Mouse (Mus musculus) liver, adult 2 months (tissue): ENCODE results near the gene Myrip. TPM values are rescaled to one million over a fixed set of nuclear protein-coding genes. Genes with fewer than 3 reads are reported as not detected.

ENCODE experiments used
- DNase-seq: peaks from one replicate; pipeline ENCODE4 v3.0.0-alpha.2; 2011; ENCODE audit warnings: low read depth, low spot score; ENCODE audit errors: extremely low read depth
- H3K27ac ChIP-seq: fragments of 200-500 bp; replicated peaks from 2 replicates; pipeline ENCODE4 v1.5.1; 2012; ENCODE audit warnings: low read depth, mild to moderate bottlenecking, control low read depth, inconsistent platforms, low read length; ENCODE audit not compliant: insufficient read depth
- H3K27me3 ChIP-seq: fragments of 200-500 bp; 2 replicates; pipeline ENCODE4 v1.6.1; 2012; ENCODE audit warnings: mild to moderate bottlenecking, moderate library complexity, low read length, inconsistent platforms; ENCODE audit not compliant: control insufficient read depth, insufficient read depth
- H3K36me3 ChIP-seq: fragments of 200-500 bp; 2 replicates; pipeline ENCODE4 v1.6.1; 2012; ENCODE audit warnings: low read length, inconsistent platforms; ENCODE audit not compliant: control insufficient read depth, insufficient read depth
- H3K4me1 ChIP-seq: fragments of 200-500 bp; 2 replicates; pipeline ENCODE4 v1.6.1; 2011; ENCODE audit warnings: low read length; ENCODE audit not compliant: control insufficient read depth, insufficient read depth
- H3K4me3 ChIP-seq: fragments of 200-500 bp; 2 replicates; pipeline ENCODE4 v1.5.1; 2011; ENCODE audit warnings: low read depth, mild to moderate bottlenecking, control low read depth, low read length, moderate library complexity; ENCODE audit not compliant: insufficient read depth
- H3K79me2 ChIP-seq: fragments of 200-500 bp; 2 replicates; pipeline ENCODE4 v1.6.1; 2012; ENCODE audit warnings: inconsistent platforms, mild to moderate bottlenecking, low read length, moderate library complexity; ENCODE audit not compliant: control insufficient read depth, insufficient read depth
- H3K9ac ChIP-seq: fragments of 200-500 bp; 2 replicates; pipeline ENCODE4 v1.6.1; 2012; ENCODE audit warnings: low read depth, mild to moderate bottlenecking, control low read depth, inconsistent platforms, low read length
- CTCF ChIP-seq: fragments of 200-500 bp; IDR thresholded peaks from 2 replicates; pipeline ENCODE4 v1.5.1; 2011; ENCODE audit warnings: low read depth, low read length, control low read depth
- POLR2A ChIP-seq: fragments of 200-500 bp; IDR thresholded peaks from 2 replicates; pipeline ENCODE4 v1.6.1; 2011; ENCODE audit warnings: low read length, control low read depth; ENCODE audit not compliant: insufficient read depth; ENCODE audit errors: extremely low read depth
- WGBS: fragments of 180-500 bp; shearing (Covaris S2); methylation state at CpG from one replicate; pipeline ENCODE4 v1.1.7; 2018; 5-methylcytosine and 5-hydroxymethylcytosine counted together
- polyA plus RNA-seq: library from polyadenylated mRNA; depleted of rRNA; stranded (reverse); fragments of >200 nt; gene quantifications from 2 replicates; pipeline ENCODE4 v1.2.3, GENCODE M21; 2012
- total RNA-seq: library from RNA; depleted of rRNA; stranded (reverse); fragments of >200 nt; gene quantifications from 2 replicates; pipeline ENCODE4 v1.2.3, GENCODE M21; 2014

Myrip gene
- total and polyA plus RNA-seq, 2 experiments: 0.09 to 0.28 TPM

DNA sequence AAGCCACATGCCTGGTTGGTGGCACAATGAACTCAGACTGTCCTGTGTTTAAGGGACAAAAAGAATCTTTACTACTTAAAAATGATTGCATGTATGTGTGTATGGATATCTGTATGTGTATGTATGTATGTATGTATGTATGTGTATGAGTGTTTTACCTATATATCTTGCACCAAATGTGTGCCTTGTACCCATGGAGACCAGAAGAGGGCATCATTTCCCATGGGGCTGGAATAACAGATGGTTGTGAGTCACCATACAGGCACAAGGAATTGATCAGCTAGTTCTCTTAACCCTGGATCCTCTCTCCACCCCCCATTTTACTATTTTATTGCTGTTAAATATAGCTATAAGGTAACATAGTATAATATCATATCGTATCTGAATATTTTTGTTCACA lies 4.4 kb upstream of the Myrip start:
- H3K27ac ChIP-seq: no peak overlapping the region
- 0 out of 2 replicates have a peak, but pooled peaks cover 2% of the 10 kb centered on the region for H3K27me3 ChIP-seq
- TF ChIP-seq POLR2A (no peak), CTCF (peak; percentile 15; the same call in 1 of the 2 replicates)
- WGBS: 84% methylated on average over 1 of the region's 1 CpGs
- no peaks in the 10 kb centered on the region for H3K79me2 ChIP-seq
- H3K9ac ChIP-seq: no peak overlapping the region
- no peaks in the 10 kb centered on the region for H3K4me1 ChIP-seq
- DNase-seq: peak; percentile 5
- no peaks in the 10 kb centered on the region for H3K36me3 ChIP-seq
- H3K4me3 ChIP-seq: no peak overlapping the region

DNA sequence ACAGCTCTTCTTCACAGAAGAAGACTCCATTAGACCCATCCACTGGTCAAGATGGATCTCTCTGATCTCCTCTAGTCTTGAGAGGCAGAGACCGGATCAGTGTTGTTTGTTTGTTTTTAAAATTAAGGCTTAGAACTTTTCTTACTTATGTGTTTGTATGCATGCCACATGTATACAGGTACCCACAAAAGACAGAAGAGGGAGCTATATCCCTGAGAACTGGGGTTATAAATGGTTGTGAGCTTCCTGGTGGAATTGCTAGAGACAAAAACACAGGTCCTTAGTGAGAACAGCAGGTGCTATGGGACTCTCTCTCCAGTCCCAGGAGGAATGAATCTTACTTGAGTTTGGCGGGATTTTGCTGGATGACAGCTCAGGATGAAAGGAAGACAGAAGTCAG lies 1.9 kb upstream of the Myrip start:
- Histone ChIP-seq H3K79me2 (no peaks in the 10 kb centered on the region), H3K36me3 (no peaks in the 10 kb centered on the region), H3K27ac (no peak overlapping the region), H3K4me3 (no peak overlapping the region), H3K4me1 (no peaks in the 10 kb centered on the region), H3K27me3 (peaks cover 22% of the 10 kb centered on the region), H3K9ac (no peak overlapping the region)
- TF ChIP-seq POLR2A (no peak), CTCF (no peak)
- WGBS: 75% methylated on average over 2 of the region's 2 CpGs
- DNase-seq: peak; percentile 26

DNA sequence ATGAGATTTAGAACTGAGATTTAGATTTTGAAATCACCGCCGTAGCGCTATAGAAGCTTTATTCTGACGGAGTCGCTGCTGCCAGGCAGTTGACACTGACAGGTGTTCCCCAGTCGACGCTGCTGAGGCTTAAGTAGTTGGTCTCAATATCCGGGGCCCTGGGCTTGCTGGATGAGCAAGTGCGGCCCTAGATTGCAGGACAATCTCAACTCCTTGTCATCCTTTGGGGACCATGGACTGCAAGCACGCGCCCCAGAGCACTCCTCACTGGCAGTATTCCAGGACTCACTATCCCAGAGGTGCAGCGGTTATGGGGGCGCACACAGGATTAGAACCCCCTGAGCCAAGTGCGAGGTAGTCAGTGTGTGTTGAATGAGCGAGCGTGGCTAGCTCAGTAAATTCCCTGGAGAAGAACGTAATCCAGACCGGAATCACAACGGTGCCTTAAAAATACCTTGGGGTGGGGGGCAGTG lies 1.7 kb downstream of the Myrip start:
- H3K9ac ChIP-seq: no peak overlapping the region
- H3K79me2 ChIP-seq: no peaks in the 10 kb centered on the region
- H3K27me3 ChIP-seq: peaks cover 27% of the 10 kb centered on the region
- TF ChIP-seq POLR2A (no peak), CTCF (no peak)
- no peak overlapping the region for H3K4me3 ChIP-seq
- no peaks in the 10 kb centered on the region for H3K4me1 ChIP-seq
- no peaks in the 10 kb centered on the region for H3K36me3 ChIP-seq
- H3K27ac ChIP-seq: no peak overlapping the region
- WGBS: 17% methylated on average over 19 of the region's 19 CpGs
- DNase-seq: no peak

DNA sequence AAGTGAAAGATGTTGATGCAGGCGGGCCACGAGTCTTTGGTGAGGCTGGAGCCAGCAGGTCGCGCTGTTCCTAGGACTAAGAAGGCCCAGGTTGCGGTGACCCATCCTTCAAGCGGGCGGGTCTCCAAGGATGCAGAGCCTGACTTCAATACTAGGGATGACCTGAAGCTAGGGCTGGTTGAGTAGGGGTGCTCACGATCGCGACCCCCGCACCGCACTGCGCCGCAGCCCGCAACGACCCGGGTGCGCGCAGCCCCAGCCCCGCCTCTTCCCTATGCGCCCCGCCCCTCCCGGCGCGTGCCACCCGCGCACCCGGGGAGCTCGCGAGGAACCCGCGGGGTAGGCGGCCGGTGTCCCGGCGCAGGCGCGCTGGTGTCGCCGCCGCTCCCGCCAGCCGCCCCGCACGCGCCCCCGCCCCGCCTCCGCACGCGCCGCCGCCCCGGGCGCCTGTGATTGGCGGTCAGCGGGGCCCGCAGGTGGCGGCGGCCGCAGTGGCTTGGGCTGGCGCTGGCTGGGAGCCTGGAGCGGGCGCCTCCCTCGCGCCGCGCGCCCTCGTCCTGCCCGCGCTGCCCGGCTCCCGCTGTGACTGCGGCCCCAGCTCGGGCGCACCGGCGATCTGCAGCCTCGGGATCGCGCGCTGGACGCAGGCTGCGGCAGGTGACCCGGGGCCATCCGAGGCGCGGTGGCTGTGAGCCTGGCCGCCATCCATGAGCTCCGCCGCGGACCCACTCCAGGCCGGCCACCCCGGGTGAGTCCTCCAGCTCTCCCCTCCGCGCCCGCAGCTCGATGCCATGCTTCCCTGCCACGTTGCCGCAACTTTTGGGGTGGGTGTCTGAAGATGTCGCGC lies 2.4 kb downstream of the Myrip start:
- Histone ChIP-seq H3K4me3 (peak overlapping the region; percentile 10; the same call in 1 of the 2 replicates), H3K79me2 (no peaks in the 10 kb centered on the region), H3K9ac (no peak overlapping the region), H3K4me1 (no peaks in the 10 kb centered on the region), H3K27me3 (peaks cover 27% of the 10 kb centered on the region), H3K27ac (no peak overlapping the region), H3K36me3 (no peaks in the 10 kb centered on the region)
- 1% methylated on average over 94 of the region's 103 CpGs for WGBS
- DNase-seq: no peak
- no peak for TF ChIP-seq POLR2A
- TF ChIP-seq CTCF: no peak

DNA sequence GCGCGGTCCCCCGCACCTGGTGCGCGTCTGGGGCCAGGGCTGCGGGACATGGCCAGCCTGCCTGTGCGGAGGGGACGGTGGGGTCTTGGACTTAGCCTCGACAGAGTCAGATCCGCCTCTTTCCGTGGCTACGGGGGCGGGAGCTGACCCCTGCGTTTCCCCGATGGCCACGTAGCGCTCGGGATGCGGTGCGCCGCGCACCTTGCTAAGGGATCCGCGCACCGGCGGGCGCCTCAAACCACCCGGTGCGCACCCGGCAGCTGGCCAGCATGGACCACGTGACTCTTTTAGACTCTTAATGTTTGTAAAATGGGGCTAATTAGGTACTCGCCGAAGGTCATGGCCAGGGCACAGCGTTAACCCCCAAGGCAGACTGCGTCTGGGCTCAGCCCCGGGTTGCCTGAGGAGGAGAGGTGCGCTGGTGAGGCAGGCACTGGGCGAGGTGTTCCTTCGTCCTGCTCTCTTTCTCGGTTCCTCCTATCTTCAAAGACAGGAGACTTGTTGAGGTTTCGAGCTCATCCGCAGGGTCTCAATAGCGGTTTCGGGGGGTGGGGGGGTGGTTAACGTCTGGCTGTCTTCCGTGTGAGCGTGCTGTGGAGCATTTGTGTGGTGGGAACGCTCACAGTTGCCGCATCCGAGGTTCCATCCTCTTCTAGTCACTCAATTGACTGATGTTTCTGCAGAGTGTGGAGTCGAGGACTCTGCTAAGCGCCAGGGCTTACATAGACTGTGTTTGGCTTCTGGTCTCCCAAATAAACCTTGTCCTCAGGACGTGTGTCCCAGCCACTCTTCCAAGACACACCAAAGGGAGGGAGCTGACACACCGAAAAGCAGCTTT lies 3.2 kb downstream of the Myrip start:
- H3K79me2 ChIP-seq: no peaks in the 10 kb centered on the region
- no peak for DNase-seq
- peak overlapping the region; percentile 10; the same call in 1 of the 2 replicates for H3K4me3 ChIP-seq
- H3K36me3 ChIP-seq: no peaks in the 10 kb centered on the region
- H3K4me1 ChIP-seq: no peaks in the 10 kb centered on the region
- TF ChIP-seq CTCF: no peak
- TF ChIP-seq POLR2A: no peak
- no peak overlapping the region for H3K27ac ChIP-seq
- H3K27me3 ChIP-seq: peaks cover 27% of the 10 kb centered on the region
- H3K9ac ChIP-seq: no peak overlapping the region
- 5% methylated on average over 54 of the region's 54 CpGs for WGBS
